ENCODE assay signal across 9 mouse cellular contexts in the genomic region with DNA sequence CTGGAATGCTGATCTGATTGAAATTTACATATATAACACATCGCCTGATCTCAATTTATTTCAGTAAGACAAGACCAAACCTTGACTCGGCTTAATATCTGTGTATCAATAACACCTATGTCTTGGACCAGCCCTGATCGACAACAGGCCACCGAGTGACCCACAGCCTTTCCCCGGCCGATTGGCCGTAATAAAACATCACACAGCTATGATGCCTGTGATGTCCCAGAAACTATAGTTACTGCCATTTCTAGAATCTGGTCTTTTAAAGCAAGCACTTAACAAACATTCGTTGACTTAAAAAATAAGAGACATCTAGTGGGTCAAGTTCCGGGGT. TPM values are rescaled to one million over a fixed set of nuclear protein-coding genes. Genes with fewer than 3 reads are reported as not detected.
A peak's percentile ranks its signal among the peaks of the same experiment; 100 is the strongest.
DNase-seq lines count a peak whose midpoint lies in the region; ATAC-seq and TF ChIP-seq lines count a peak whose summit lies in the region.
"Had no signal": no experiment of that assay in that cellular context is flagged by ENCODE, and none has a peak within 500 bp of the region (broad histone marks: within the 10 kb centered on the region; RNA-seq: fewer than 3 reads in every experiment).

No protein-coding gene starts in this region.

- no peak for ATAC-seq in embryonic facial prominence, embryonic 12.5 days (ENCODE audit: insufficient number of reproducible peaks, insufficient read depth, low FRiP score, low TSS enrichment)
- no peak for ATAC-seq in intestine, postnatal 0 days
- no peak for ATAC-seq in neural tube, embryonic 15.5 days (ENCODE audit: low FRiP score)

- H3K9ac ChIP-seq in liver, adult 2 months (ENCODE audit: low read depth, low read length): peak overlapping the region; percentile 95
- H3K9ac ChIP-seq in embryonic facial prominence, embryonic 12.5 days: peak overlapping the region; percentile 95
- peak overlapping the region; percentile 99 for H3K9ac ChIP-seq in intestine, postnatal 0 days (ENCODE audit: low read depth, low read length)
- H3K9ac ChIP-seq in neural tube, embryonic 15.5 days (replicated peaks): peak overlapping the region; percentile 99

- no peak for TF ChIP-seq POLR2A in liver, adult 2 months (IDR thresholded peaks at IDR 0.05; ENCODE audit: extremely low read depth, insufficient read depth, low read length)

- no peaks in the 10 kb centered on the region for H3K27me3 ChIP-seq in liver, adult 2 months (ENCODE audit: control insufficient read depth, insufficient read depth, low read length)
- no peaks in the 10 kb centered on the region for H3K27me3 ChIP-seq in embryonic facial prominence, embryonic 12.5 days
- no peaks in the 10 kb centered on the region for H3K27me3 ChIP-seq in intestine, postnatal 0 days (replicated peaks; ENCODE audit: control insufficient read depth, insufficient read depth, low read length)
- no peaks in the 10 kb centered on the region for H3K27me3 ChIP-seq in neural tube, embryonic 15.5 days (replicated peaks)

- peaks cover 52% of the 10 kb centered on the region for H3K36me3 ChIP-seq in liver, adult 2 months (ENCODE audit: control insufficient read depth, insufficient read depth, low read length)
- peaks cover 60% of the 10 kb centered on the region for H3K36me3 ChIP-seq in embryonic facial prominence, embryonic 12.5 days
- H3K36me3 ChIP-seq in intestine, postnatal 0 days (ENCODE audit: control insufficient read depth, insufficient read depth): peaks cover 54% of the 10 kb centered on the region
- H3K36me3 ChIP-seq in neural tube, embryonic 15.5 days: peaks cover 57% of the 10 kb centered on the region

- TF ChIP-seq CTCF in liver, adult 2 months (IDR thresholded peaks at IDR 0.05; ENCODE audit: low read depth, low read length): no peak
- no peak for TF ChIP-seq CTCF in intestine, postnatal 0 days (IDR thresholded peaks at IDR 0.05; ENCODE audit: low read depth)

- H3K79me2 ChIP-seq in liver, adult 2 months (ENCODE audit: control insufficient read depth, insufficient read depth, low read length): peaks cover 18% of the 10 kb centered on the region; the same call in 1 of the 2 replicates

- no peaks in the 10 kb centered on the region for H3K9me3 ChIP-seq in embryonic facial prominence, embryonic 12.5 days
- H3K9me3 ChIP-seq in intestine, postnatal 0 days (ENCODE audit: control insufficient read depth): no peaks in the 10 kb centered on the region
- H3K9me3 ChIP-seq in neural tube, embryonic 15.5 days (replicated peaks): no peaks in the 10 kb centered on the region

- 2% methylated on average over 9 of the region's 9 CpGs for WGBS in liver, adult 2 months
- WGBS in embryonic facial prominence, embryonic 12.5 days: 2% methylated on average over 9 of the region's 9 CpGs
- 2% methylated on average over 9 of the region's 9 CpGs for WGBS in intestine, postnatal 0 days
- 1% methylated on average over 9 of the region's 9 CpGs for WGBS in neural tube, embryonic 15.5 days

- peak overlapping the region; percentile 87 for H3K4me3 ChIP-seq in liver, adult 2 months (ENCODE audit: insufficient read depth, low read depth, low read length)
- peak overlapping the region; percentile 90 for H3K4me3 ChIP-seq in embryonic facial prominence, embryonic 12.5 days
- peak overlapping the region; percentile 100 for H3K4me3 ChIP-seq in intestine, postnatal 0 days (ENCODE audit: low read depth, low read length)
- H3K4me3 ChIP-seq in neural tube, embryonic 15.5 days (replicated peaks): peak overlapping the region; percentile 95

- peak overlapping the region; percentile 92 for H3K27ac ChIP-seq in liver, adult 2 months (replicated peaks; ENCODE audit: insufficient read depth, low read depth, low read length)
- peak overlapping the region; percentile 85 for H3K27ac ChIP-seq in embryonic facial prominence, embryonic 12.5 days
- H3K27ac ChIP-seq in intestine, postnatal 0 days (ENCODE audit: low read depth, low read length): peak overlapping the region; percentile 94
- peak overlapping the region; percentile 93 for H3K27ac ChIP-seq in neural tube, embryonic 15.5 days (replicated peaks)

- no peak for DNase-seq in liver, adult 2 months (ENCODE audit: extremely low read depth, low read depth, low spot score)
- DNase-seq in liver: no peak
- no peak for DNase-seq in frontal cortex, adult 2 months (ENCODE audit: extremely low spot score in 1 of 2, low spot score in 1 of 2)
- DNase-seq in cerebellum, postnatal 4 days (ENCODE audit: low spot score in 2 of 2): no peak
- no peak for DNase-seq in gastrocnemius, adult 18-20 months (ENCODE audit: low spot score)
- DNase-seq: right cerebral cortex, postnatal 4 days had no signal

- H3K4me1 ChIP-seq in liver, adult 2 months (ENCODE audit: control insufficient read depth, insufficient read depth, low read length): peaks cover 12% of the 10 kb centered on the region; the same call in 1 of the 2 replicates
- H3K4me1 ChIP-seq in embryonic facial prominence, embryonic 12.5 days: peaks cover 9% of the 10 kb centered on the region
- no peaks in the 10 kb centered on the region for H3K4me1 ChIP-seq in intestine, postnatal 0 days (replicated peaks; ENCODE audit: control insufficient read depth, insufficient read depth, low read length)
- peaks cover 23% of the 10 kb centered on the region for H3K4me1 ChIP-seq in neural tube, embryonic 15.5 days

- peak overlapping the region; percentile 73 for H3K4me2 ChIP-seq in embryonic facial prominence, embryonic 12.5 days (replicated peaks)
- peak overlapping the region; percentile 65 for H3K4me2 ChIP-seq in intestine, postnatal 0 days (replicated peaks; ENCODE audit: low read depth)
- H3K4me2 ChIP-seq in neural tube, embryonic 15.5 days: peak overlapping the region; percentile 71

RNA-seq across cellular contexts. Expression of gene Rbm5, which starts 0.8 kb away (rescaled TPM):
- 46.2 and 48.3 TPM in 2 replicates for total RNA-seq in liver, adult 2 months (2014; rRNA removed)
- 18.1 and 31.3 TPM in 2 replicates for polyA plus RNA-seq in liver, adult 2 months (2012; rRNA removed)
- 232 and 261 TPM in 2 replicates for polyA plus RNA-seq in embryonic facial prominence, embryonic 12.5 days (2016; fragmentation: Nextera tagmentation; extraction: Ambion mirVana)
- 48.9 and 51.4 TPM in 2 replicates for polyA plus RNA-seq in intestine, postnatal 0 days (2015; fragmentation: Nextera tagmentation; extraction: Ambion mirVana)
- 229 and 230 TPM in 2 replicates for polyA plus RNA-seq in neural tube, embryonic 15.5 days (2015; fragmentation: Nextera tagmentation; extraction: Ambion mirVana)
- 152 and 180 TPM in 2 replicates for polyA plus RNA-seq in frontal cortex, adult 2 months (2012; rRNA removed)
- total RNA-seq in gastrocnemius, adult 18-20 months (2021): 10 to 100 TPM; 34.3 to 40.5 TPM

RNA-seq across cellular contexts. Expression of gene Sema3f, which starts 59.7 kb away (rescaled TPM):
- total RNA-seq in liver, adult 2 months (2014; rRNA removed): 3.5 and 4.6 TPM in 2 replicates
- 6.7 and 8.9 TPM in 2 replicates for polyA plus RNA-seq in liver, adult 2 months (2012; rRNA removed)
- polyA plus RNA-seq in embryonic facial prominence, embryonic 12.5 days (2016; fragmentation: Nextera tagmentation; extraction: Ambion mirVana): 52.4 and 53.1 TPM in 2 replicates
- polyA plus RNA-seq in intestine, postnatal 0 days (2015; fragmentation: Nextera tagmentation; extraction: Ambion mirVana): 3.9 and 4.4 TPM in 2 replicates
- polyA plus RNA-seq in neural tube, embryonic 15.5 days (2015; fragmentation: Nextera tagmentation; extraction: Ambion mirVana): 10.2 and 12.5 TPM in 2 replicates
- polyA plus RNA-seq in frontal cortex, adult 2 months (2012; rRNA removed): 21.2 and 22.3 TPM in 2 replicates
- total RNA-seq in gastrocnemius, adult 18-20 months (2021): 1 to 10 TPM; 6.2 to 6.8 TPM
